Mouse (Mus musculus) retina, postnatal 1 day (tissue): ENCODE measurements at regions not wholly inside any gene's neighbourhood (a gene's known extent, or its start where the extent isn't known, plus 50 kb on each side); places are given as distances from the start of the nearest gene placed in this dataset.

Experiments
- DNase-seq: peaks from one replicate; pipeline ENCODE4 v3.0.0-alpha.2; 2012

GRCm38 (mm10) chr3:106879994-106880393 lies 53.9 kb upstream of the Olfr266 start:
- no peak for DNase-seq

GRCm38 (mm10) chr3:106903198-106903597 lies 77.1 kb upstream of the Olfr266 start:
- DNase-seq = peak; percentile 67

GRCm38 (mm10) chr3:106906668-106907067 lies 80.6 kb upstream of the Olfr266 start:
- DNase-seq = no peak

DNA sequence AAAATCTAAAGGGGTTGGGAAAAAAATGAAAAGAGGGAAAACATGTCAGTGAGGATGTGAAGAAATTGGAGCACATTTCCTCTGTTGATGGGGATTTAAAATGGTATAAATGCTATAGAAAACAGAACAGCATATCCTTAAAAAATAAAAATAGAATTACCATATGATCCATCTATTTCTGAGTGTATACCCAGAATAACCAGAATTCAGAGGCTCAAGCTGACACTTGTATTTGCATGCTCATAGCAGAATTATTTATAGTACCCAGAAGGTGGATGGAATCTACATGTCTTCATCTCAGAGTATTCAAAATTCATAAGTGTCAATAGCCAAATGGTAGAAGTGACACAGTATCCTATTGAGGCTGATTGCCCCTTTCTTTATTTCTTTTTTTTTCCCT lies 99.9 kb upstream of the Kcna3 start:
- no peak for DNase-seq

DNA sequence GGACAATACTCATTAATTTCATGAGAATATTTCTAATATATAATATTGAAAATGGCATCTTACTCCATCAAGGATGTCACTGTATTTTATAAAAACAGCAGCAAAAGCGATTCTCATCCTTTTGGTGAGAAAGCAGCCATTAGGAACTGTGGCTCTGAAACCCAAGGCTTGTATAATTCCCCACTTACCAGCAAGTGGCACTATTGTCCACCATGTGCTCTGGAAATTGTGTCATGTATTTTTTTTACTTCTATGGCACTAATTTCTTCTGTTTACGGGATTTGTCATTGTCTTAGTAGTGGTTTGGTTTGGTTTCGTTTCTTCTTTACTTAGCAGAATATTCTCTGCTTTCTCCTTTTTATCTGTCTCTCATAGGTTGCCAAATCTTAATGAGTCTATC lies 95.9 kb upstream of the Kcna3 start:
- DNase-seq = peak; percentile 29

- peak; percentile 1 for DNase-seq
Measured at GRCm38 (mm10) chr3:106955555-106956446, 80.2 kb upstream of the Kcna3 start.

DNA sequence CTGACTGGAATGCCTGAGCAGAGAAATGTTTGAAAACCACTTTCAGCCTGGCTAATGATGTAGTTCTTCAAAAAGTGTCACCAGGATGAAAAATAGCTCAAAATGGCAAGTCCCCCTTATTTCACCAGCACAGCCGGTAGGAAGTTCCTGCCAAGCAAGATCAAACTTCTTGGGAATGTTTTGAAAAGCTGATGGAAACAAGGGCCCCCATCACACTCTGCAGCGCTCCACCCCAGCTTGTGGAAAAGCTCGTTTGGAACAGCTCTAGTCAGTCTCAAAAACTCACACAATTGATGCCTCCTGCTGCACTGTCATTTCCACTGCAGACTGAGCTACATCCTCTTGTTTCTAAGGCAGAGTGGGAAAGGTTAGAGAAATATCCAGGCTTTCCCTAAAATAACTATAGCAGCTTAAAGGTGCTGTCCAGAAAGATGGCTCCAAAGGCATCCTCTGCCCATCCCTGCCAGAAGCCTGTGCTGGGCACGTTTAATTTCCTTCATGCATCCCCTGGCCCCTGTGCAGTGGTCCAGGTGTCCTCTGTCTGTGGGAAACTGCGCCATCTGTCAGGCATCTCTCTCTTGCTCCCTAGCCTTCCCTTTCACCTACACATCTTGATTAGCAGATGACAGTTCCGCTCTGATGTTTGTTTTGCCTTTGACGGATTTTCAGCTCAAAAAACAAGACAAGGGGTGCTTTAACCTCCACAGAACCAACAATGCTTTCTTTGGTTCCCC lies 78.6 kb upstream of the Kcna3 start:
- no peak for DNase-seq

DNA sequence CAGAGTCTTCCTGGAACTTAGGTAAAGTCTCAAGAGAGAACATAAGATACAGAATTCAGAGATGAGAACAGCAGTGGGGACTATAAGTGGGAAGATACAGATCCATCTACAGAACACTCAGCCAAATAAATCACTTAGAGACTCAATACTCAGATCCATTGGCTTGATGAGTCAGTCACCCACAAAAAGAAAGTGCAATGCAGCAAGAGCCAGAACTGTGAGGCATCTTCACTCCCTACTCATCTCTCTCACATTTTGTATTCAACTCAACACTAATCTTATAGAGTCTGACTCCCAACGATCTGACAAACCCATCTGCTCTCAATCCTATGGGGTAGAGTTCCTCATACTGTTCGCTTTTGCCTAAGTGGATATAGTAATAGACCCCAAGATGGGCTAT lies 77.8 kb upstream of the Kcna3 start:
- no peak for DNase-seq

GRCm38 (mm10) chr3:106960596-106960995 lies 75.4 kb upstream of the Kcna3 start:
- no peak for DNase-seq

DNA sequence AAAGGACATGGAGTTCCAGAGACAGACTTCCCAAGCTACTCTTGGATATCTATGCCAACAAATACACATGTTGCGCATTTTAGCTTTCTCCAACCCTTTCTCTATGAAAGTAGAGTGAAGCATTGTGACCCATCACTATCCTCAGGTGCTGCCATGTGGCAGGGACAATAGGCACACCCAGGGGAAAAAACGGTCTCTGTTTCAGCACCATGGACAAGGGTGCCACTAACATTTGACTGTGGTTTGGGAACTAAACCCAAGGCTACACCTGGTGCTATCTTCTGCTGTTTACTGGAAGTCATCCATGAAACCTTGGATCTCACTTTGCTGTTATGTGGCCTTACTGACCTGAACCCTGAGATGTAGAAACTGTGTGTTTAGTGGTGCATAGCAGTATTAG lies 73.5 kb upstream of the Kcna3 start:
- DNase-seq = peak; percentile 22

GRCm38 (mm10) chr3:106966198-106966597 lies 69.8 kb upstream of the Kcna3 start:
- DNase-seq = no peak

DNA sequence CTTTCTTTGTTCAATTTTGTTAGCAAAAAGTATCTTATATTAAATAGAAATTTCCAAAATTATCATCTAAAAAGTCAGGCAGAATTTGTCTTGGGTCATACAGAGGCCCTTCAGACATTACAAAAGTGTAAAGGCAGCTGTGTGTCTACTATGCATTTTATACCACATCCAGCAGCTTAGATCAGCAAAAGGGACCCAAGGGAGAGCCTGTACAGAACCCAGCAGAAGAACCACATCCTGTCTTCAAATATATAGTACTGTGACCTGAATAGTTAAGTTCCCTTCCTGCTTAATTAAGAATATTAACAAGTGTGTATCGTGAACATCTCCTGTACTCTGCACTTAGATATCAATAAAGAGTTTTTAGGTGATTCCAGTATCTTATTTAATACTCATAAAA lies 68.5 kb upstream of the Kcna3 start:
- DNase-seq = no peak

DNA sequence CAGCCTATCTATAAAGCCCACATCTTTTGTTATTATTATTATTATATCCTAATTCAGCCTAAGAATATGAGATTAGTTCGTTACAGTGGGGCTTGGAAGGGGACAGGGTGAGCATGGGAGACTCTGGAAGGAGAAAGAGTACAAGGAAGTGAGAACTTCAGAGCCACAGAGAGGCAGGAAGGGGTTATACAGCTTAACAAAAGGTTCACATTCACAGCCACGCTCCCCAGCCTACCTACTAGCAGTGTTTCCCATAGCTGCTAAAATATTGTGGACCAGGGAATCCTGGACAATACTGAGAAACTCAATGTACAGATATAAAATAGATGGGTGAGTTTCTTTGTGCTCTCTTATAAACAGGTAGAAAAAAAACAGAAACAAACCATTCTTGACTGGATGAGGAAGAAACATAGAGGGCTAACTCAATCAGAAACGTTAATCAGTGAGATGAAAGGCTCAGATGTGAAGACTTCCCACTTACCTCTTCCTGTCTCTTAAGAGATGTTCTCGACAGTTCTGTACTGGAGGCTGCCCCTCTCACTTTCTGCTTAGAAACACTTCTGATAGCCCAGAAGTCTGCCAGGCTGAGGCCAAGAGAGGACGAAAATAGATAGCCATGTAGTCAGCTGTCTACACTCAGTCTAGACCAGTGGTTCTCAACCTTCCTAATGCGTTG lies 61.7 kb upstream of the Kcna3 start:
- DNase-seq = no peak

- peak; percentile 26 for DNase-seq
Measured at GRCm38 (mm10) chr3:106978728-106979127, 57.2 kb upstream of the Kcna3 start.

DNA sequence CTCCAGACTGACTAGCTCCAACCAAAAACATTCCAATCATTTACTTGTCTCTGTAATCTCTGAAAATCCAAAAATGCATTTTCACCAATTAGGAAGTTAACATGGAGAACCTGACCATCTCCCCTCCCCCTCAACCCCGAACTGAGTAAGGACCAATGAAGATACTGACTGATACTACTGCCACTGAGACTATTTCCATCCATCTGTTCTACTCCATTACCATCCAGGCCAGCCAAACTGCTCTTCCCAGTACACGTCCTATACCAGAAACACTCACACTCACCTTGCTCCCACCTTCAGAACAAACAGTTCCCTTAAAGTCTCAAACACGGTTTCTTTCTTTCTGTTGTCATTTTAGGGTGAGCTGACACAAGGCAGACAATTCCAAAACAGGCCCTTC lies 55.1 kb upstream of the Kcna3 start:
- DNase-seq = no peak

DNA sequence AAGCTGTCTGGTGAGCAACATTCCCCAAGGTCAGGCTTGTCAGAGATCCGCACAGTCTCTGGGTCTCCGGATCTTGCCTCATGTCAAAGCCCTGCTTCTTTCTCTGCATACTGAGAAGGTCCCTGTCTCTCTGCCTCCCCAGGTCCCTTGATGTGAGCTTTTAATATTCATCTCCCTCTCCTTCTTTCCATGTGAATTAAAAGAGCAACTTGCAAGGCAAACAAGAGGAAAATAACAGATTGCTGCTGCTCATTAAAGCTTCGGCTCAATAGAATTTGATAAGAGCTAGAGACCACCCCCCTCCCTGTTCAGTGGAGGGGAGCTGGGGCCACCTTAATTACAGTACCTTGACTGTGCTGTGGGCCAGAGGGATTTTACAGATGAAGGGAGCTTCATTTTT lies 54.6 kb upstream of the Kcna3 start:
- DNase-seq = no peak

- DNase-seq = no peak
Measured at GRCm38 (mm10) chr3:106984231-106984630, 51.7 kb upstream of the Kcna3 start.
